Mouse (Mus musculus) embryonic facial prominence, embryonic 14.5 days (tissue): Measurements from ENCODE around the gene Rnf183. TPM values are rescaled to one million over a fixed set of nuclear protein-coding genes. Genes with fewer than 3 reads are reported as not detected.
"Not testable (repeated sequence)": the region's sequence is repeated elsewhere in the genome, so short reads cannot be mapped to it uniquely, and the experiment has no call there.

Experiments
- ATAC-seq: fragments of 200-750 bp; cut with Nextera tagmentation; 2 replicates; pipeline ENCODE4 v1.8.0; 2017; ENCODE audit warnings: low read depth, moderate number of reproducible peaks, moderate TSS enrichment
- DNase-seq: peaks from one replicate; pipeline ENCODE4 v3.0.0-alpha.2; 2015; ENCODE audit warnings: low spot score
- H3K27ac ChIP-seq: fragments of 300-500 bp; sonication (generic); replicated peaks from 2 replicates; pipeline ENCODE4 v1.5.1; 2014; ENCODE audit warnings: low read depth, mild to moderate bottlenecking, low read length, moderate library complexity
- H3K27me3 ChIP-seq: fragments of 300-500 bp; sonication (generic); replicated peaks from 2 replicates; pipeline ENCODE4 v1.6.1; 2014; ENCODE audit warnings: low read length; ENCODE audit not compliant: control insufficient read depth, insufficient read depth
- H3K36me3 ChIP-seq: fragments of 300-500 bp; sonication (generic); 2 replicates; pipeline ENCODE4 v1.6.1; 2014; ENCODE audit warnings: low read length, mixed read lengths; ENCODE audit not compliant: control insufficient read depth, insufficient read depth
- H3K4me1 ChIP-seq: fragments of 300-500 bp; sonication (generic); 2 replicates; pipeline ENCODE4 v1.6.1; 2014; ENCODE audit warnings: antibody characterized with exemption, low read length; ENCODE audit not compliant: control insufficient read depth, insufficient read depth
- H3K4me2 ChIP-seq: fragments of 300-500 bp; sonication (generic); 2 replicates; pipeline ENCODE4 v1.6.1; 2014; ENCODE audit warnings: low read depth, mild to moderate bottlenecking, low read length, moderate library complexity, mixed read lengths
- H3K4me3 ChIP-seq: fragments of 300-500 bp; sonication (generic); 2 replicates; pipeline ENCODE4 v1.5.1; 2014; ENCODE audit warnings: low read depth, mild to moderate bottlenecking, low read length
- H3K9ac ChIP-seq: fragments of 300-500 bp; sonication (generic); 2 replicates; pipeline ENCODE4 v1.6.1; 2014; ENCODE audit warnings: low read depth, mild to moderate bottlenecking, low read length, moderate library complexity, mixed read lengths
- H3K9me3 ChIP-seq: fragments of 300-500 bp; sonication (generic); 2 replicates; pipeline ENCODE4 v1.6.1; 2016; ENCODE audit warnings: low read length; ENCODE audit not compliant: control insufficient read depth
- WGBS: fragments of 180-500 bp; shearing (Covaris S2); extraction: QIAGEN DNeasy Blood & Tissue Kit; methylation state at CpG from one replicate; pipeline ENCODE4 v1.1.7; 2014; 5-methylcytosine and 5-hydroxymethylcytosine counted together
- polyA plus RNA-seq: library from polyadenylated mRNA; unstranded; fragments of >200 nt; fragmentation: Nextera tagmentation; extraction: Ambion mirVana; gene quantifications from 2 replicates; pipeline ENCODE4 v1.2.1, GENCODE M21; 2014

The Rnf183 gene
- 0.14 and 0.97 TPM in 2 replicates for polyA plus RNA-seq

- Histone ChIP-seq H3K9me3 (no peaks in the 10 kb centered on the region), H3K9ac (no peak within 1 kb of the TSS), H3K4me3 (no peak within 1 kb of the TSS), H3K27me3 (no peaks in the 10 kb centered on the region), H3K36me3 (no peaks in the 10 kb centered on the region), H3K4me2 (no peak within 1 kb of the TSS), H3K4me1 (no peaks in the 10 kb centered on the region), H3K27ac (no peak within 1 kb of the TSS)
- ATAC-seq: no peak
- no peak for DNase-seq
- 80% methylated on average over 6 of the region's 6 CpGs for WGBS
Measured at GRCm38 (mm10) chr4:62435081-62435480, at the start of gene Rnf183. Gene Rnf183, minus strand, starts transcription at chr4:62435252.

GRCm38 (mm10) chr4:62480709-62481605, 45.9 kb upstream of the Rnf183 start:
- Histone ChIP-seq H3K9me3 (no peaks in the 10 kb centered on the region), H3K36me3 (no peaks in the 10 kb centered on the region), H3K27me3 (peaks cover 7% of the 10 kb centered on the region), H3K27ac (no peak overlapping the region), H3K4me1 (peaks cover 5% of the 10 kb centered on the region; the same call in 1 of the 2 replicates), H3K9ac (no peak overlapping the region), H3K4me3 (no peak overlapping the region), H3K4me2 (no peak overlapping the region)
- ATAC-seq (peak; percentile 38; the same call in 1 of the 2 replicates), DNase-seq (peak; percentile 66)
- 39% methylated on average over 10 of the region's 10 CpGs for WGBS

GRCm38 (mm10) chr4:62479937-62480708, 45.1 kb upstream of the Rnf183 start, which contains the start of gene Bspry:
Gene Bspry, plus strand, starts transcription at chr4:62480053.
- DNase-seq (peak; percentile 45), ATAC-seq (peak; percentile 85)
- H3K4me2 ChIP-seq: peak within 1 kb of the TSS; percentile 92
- peak within 1 kb of the TSS; percentile 48 for H3K9ac ChIP-seq
- H3K4me3 ChIP-seq: peak within 1 kb of the TSS; percentile 48
- peaks cover 7% of the 10 kb centered on the region for H3K27me3 ChIP-seq
- no peaks in the 10 kb centered on the region for H3K36me3 ChIP-seq
- under 1% methylated on average over 31 of the region's 71 CpGs for WGBS
- H3K4me1 ChIP-seq: peaks cover 5% of the 10 kb centered on the region; the same call in 1 of the 2 replicates
- H3K27ac ChIP-seq: no peak within 1 kb of the TSS
- no peaks in the 10 kb centered on the region for H3K9me3 ChIP-seq

- ATAC-seq, H3K27me3 ChIP-seq, H3K9me3 ChIP-seq, DNase-seq, H3K4me1 ChIP-seq, H3K36me3 ChIP-seq, H3K27ac ChIP-seq: not testable (repeated sequence)
- 12% methylated on average over 11 of the region's 11 CpGs for WGBS
- Histone ChIP-seq H3K4me3 (peak overlapping the region; percentile 48), H3K4me2 (peak overlapping the region; percentile 92), H3K9ac (peak overlapping the region; percentile 48; the same call in 1 of the 2 replicates)
Measured at GRCm38 (mm10) chr4:62479593-62479936, 44.5 kb upstream of the Rnf183 start.

GRCm38 (mm10) chr4:62477542-62478244, 42.6 kb upstream of the Rnf183 start:
- Histone ChIP-seq H3K36me3 (no peaks in the 10 kb centered on the region), H3K4me2 (no peak overlapping the region), H3K27me3 (peaks cover 7% of the 10 kb centered on the region), H3K9ac (no peak overlapping the region), H3K4me3 (no peak overlapping the region), H3K4me1 (peaks cover 5% of the 10 kb centered on the region; the same call in 1 of the 2 replicates), H3K9me3 (no peaks in the 10 kb centered on the region), H3K27ac (no peak overlapping the region)
- DNase-seq (no peak), ATAC-seq (no peak)
- WGBS: 64% methylated on average over 6 of the region's 6 CpGs

- WGBS: 88% methylated on average over 6 of the region's 6 CpGs
- Histone ChIP-seq H3K36me3 (no peaks in the 10 kb centered on the region), H3K9me3 (no peaks in the 10 kb centered on the region), H3K4me1 (peaks cover 5% of the 10 kb centered on the region; the same call in 1 of the 2 replicates), H3K27ac (no peak overlapping the region), H3K9ac (no peak overlapping the region), H3K27me3 (peaks cover 7% of the 10 kb centered on the region), H3K4me3 (no peak overlapping the region), H3K4me2 (no peak overlapping the region)
- ATAC-seq (no peak), DNase-seq (no peak)
Measured at GRCm38 (mm10) chr4:62475793-62476192, 40.7 kb upstream of the Rnf183 start.

- ATAC-seq: no peak
- 85% methylated on average over 2 of the region's 2 CpGs for WGBS
- H3K27ac ChIP-seq: no peak overlapping the region
Measured at GRCm38 (mm10) chr4:62475131-62475530, 40.1 kb upstream of the Rnf183 start.

GRCm38 (mm10) chr4:62472071-62472470, 37.0 kb upstream of the Rnf183 start:
- H3K9ac ChIP-seq: no peak overlapping the region
- H3K36me3 ChIP-seq: no peaks in the 10 kb centered on the region
- DNase-seq: no peak
- H3K9me3 ChIP-seq: no peaks in the 10 kb centered on the region
- peaks cover 4% of the 10 kb centered on the region; the same call in 1 of the 2 replicates for H3K4me1 ChIP-seq
- H3K27me3 ChIP-seq: no peaks in the 10 kb centered on the region
- WGBS: 89% methylated on average over 2 of the region's 2 CpGs
- no peak for ATAC-seq
- H3K27ac ChIP-seq: no peak overlapping the region
- H3K4me2 ChIP-seq: no peak overlapping the region
- no peak overlapping the region for H3K4me3 ChIP-seq

More at GRCm38 (mm10) chr4:62475131-62475530, 40.1 kb upstream of the Rnf183 start:
- H3K9ac ChIP-seq: no peak overlapping the region
- no peaks in the 10 kb centered on the region for H3K36me3 ChIP-seq
- H3K9me3 ChIP-seq: no peaks in the 10 kb centered on the region
- H3K4me2 ChIP-seq: no peak overlapping the region
- peaks cover 5% of the 10 kb centered on the region for H3K27me3 ChIP-seq
- H3K4me1 ChIP-seq: peaks cover 8% of the 10 kb centered on the region
- no peak overlapping the region for H3K4me3 ChIP-seq
- DNase-seq: no peak
